8 mouse cellular contexts compared by ENCODE assay signal in genomic region chr5:30711147-30712001, GRCm38 (mm10). TPM values are rescaled to one million over a fixed set of nuclear protein-coding genes. Genes with fewer than 3 reads are reported as not detected.
A peak's percentile ranks its signal among the peaks of the same experiment; 100 is the strongest.
DNase-seq lines count a peak whose midpoint lies in the region; ATAC-seq and TF ChIP-seq lines count a peak whose summit lies in the region.

Gene Dpysl5 (plus strand): TSS chr5:30711564.

- no peak for TF ChIP-seq CTCF in E14TG2a.4 (conservative IDR thresholded peaks at IDR 0.05; ENCODE audit: low read length)

- peaks cover 77% of the 10 kb centered on the region for H3K27me3 ChIP-seq in E14TG2a.4 (ENCODE audit: insufficient read depth, low read length)
- H3K27me3 ChIP-seq in forebrain, embryonic 12.5 days: peaks cover 13% of the 10 kb centered on the region
- peaks cover 81% of the 10 kb centered on the region for H3K27me3 ChIP-seq in heart, embryonic 15.5 days
- peaks cover 98% of the 10 kb centered on the region for H3K27me3 ChIP-seq in liver, embryonic 12.5 days (replicated peaks)
- peaks cover 50% of the 10 kb centered on the region for H3K27me3 ChIP-seq in stomach, embryonic 15.5 days (replicated peaks)

- peaks cover 40% of the 10 kb centered on the region for H3K4me1 ChIP-seq in E14TG2a.4 (replicated peaks; ENCODE audit: low read depth, low read length)
- peaks cover 40% of the 10 kb centered on the region for H3K4me1 ChIP-seq in forebrain, embryonic 12.5 days
- peaks cover 30% of the 10 kb centered on the region for H3K4me1 ChIP-seq in heart, embryonic 15.5 days (replicated peaks)
- H3K4me1 ChIP-seq in liver, embryonic 12.5 days: peaks cover 30% of the 10 kb centered on the region
- peaks cover 23% of the 10 kb centered on the region for H3K4me1 ChIP-seq in stomach, embryonic 15.5 days

- H3K9me3 ChIP-seq in E14TG2a.4 (ENCODE audit: low read length): no peaks in the 10 kb centered on the region
- H3K9me3 ChIP-seq in forebrain, embryonic 12.5 days: no peaks in the 10 kb centered on the region
- H3K9me3 ChIP-seq in heart, embryonic 15.5 days (replicated peaks): no peaks in the 10 kb centered on the region
- no peaks in the 10 kb centered on the region for H3K9me3 ChIP-seq in liver, embryonic 12.5 days (replicated peaks)
- no peaks in the 10 kb centered on the region for H3K9me3 ChIP-seq in stomach, embryonic 15.5 days

- no peaks in the 10 kb centered on the region for H3K36me3 ChIP-seq in E14TG2a.4 (ENCODE audit: insufficient read depth, low read length)
- H3K36me3 ChIP-seq in forebrain, embryonic 12.5 days (replicated peaks): no peaks in the 10 kb centered on the region
- no peaks in the 10 kb centered on the region for H3K36me3 ChIP-seq in heart, embryonic 15.5 days
- H3K36me3 ChIP-seq in liver, embryonic 12.5 days: no peaks in the 10 kb centered on the region
- no peaks in the 10 kb centered on the region for H3K36me3 ChIP-seq in stomach, embryonic 15.5 days

- peak within 1 kb of the TSS; percentile 85 for H3K27ac ChIP-seq in forebrain, embryonic 12.5 days
- H3K27ac ChIP-seq in heart, embryonic 15.5 days: no peak within 1 kb of the TSS
- H3K27ac ChIP-seq in liver, embryonic 12.5 days: no peak within 1 kb of the TSS
- H3K27ac ChIP-seq in stomach, embryonic 15.5 days: no peak within 1 kb of the TSS

- DNase-seq in kidney, postnatal 14 days: peak; percentile 90
- peak; percentile 66 for DNase-seq in naive thymus-derived CD4-positive, alpha-beta T cell, adult 2 months (ENCODE audit: low read depth)

- under 1% methylated on average over 64 of the region's 71 CpGs for whole genome bisulfite sequencing in forebrain, embryonic 12.5 days
- WGBS in heart, embryonic 15.5 days: 1% methylated on average over 64 of the region's 71 CpGs
- WGBS in liver, embryonic 12.5 days (ENCODE audit: insufficient replicate concordance): 2% methylated on average over 64 of the region's 71 CpGs
- WGBS in stomach, embryonic 15.5 days: under 1% methylated on average over 70 of the region's 71 CpGs

- H3K4me2 ChIP-seq in forebrain, embryonic 12.5 days: peak within 1 kb of the TSS; percentile 91
- peak within 1 kb of the TSS; percentile 94 for H3K4me2 ChIP-seq in heart, embryonic 15.5 days
- H3K4me2 ChIP-seq in liver, embryonic 12.5 days: peak within 1 kb of the TSS; percentile 75
- H3K4me2 ChIP-seq in stomach, embryonic 15.5 days: peak within 1 kb of the TSS; percentile 98

- H3K9ac ChIP-seq in forebrain, embryonic 12.5 days: peak within 1 kb of the TSS; percentile 80
- peak within 1 kb of the TSS; percentile 46 for H3K9ac ChIP-seq in heart, embryonic 15.5 days
- H3K9ac ChIP-seq in liver, embryonic 12.5 days: peak within 1 kb of the TSS; percentile 35; the same call in 1 of the 2 replicates
- H3K9ac ChIP-seq in stomach, embryonic 15.5 days: no peak within 1 kb of the TSS

- H3K4me3 ChIP-seq in E14TG2a.4 (replicated peaks; ENCODE audit: low read length): peak within 1 kb of the TSS; percentile 81
- peak within 1 kb of the TSS; percentile 72 for H3K4me3 ChIP-seq in forebrain, embryonic 12.5 days (replicated peaks)
- H3K4me3 ChIP-seq in heart, embryonic 15.5 days: peak within 1 kb of the TSS; percentile 56
- H3K4me3 ChIP-seq in liver, embryonic 12.5 days: peak within 1 kb of the TSS; percentile 51
- H3K4me3 ChIP-seq in stomach, embryonic 15.5 days (replicated peaks): peak within 1 kb of the TSS; percentile 56

- peak; percentile 92 for ATAC-seq in cerebellum, adult (ENCODE audit: insufficient number of reproducible peaks, low FRiP score, low TSS enrichment)
- ATAC-seq in forebrain, embryonic 12.5 days (ENCODE audit: low FRiP score): peak; percentile 93
- ATAC-seq in heart, embryonic 15.5 days (replicated peaks; ENCODE audit: insufficient number of reproducible peaks, insufficient read depth, low FRiP score, low read depth): peak; percentile 79
- ATAC-seq in liver, embryonic 12.5 days: peak; percentile 78
- peak; percentile 91 for ATAC-seq in stomach, embryonic 15.5 days (ENCODE audit: insufficient read depth, low FRiP score, low read depth)

RNA-seq across cellular contexts. Expression of gene Dpysl5, which starts in this region (rescaled TPM):
- polyA plus RNA-seq in forebrain, embryonic 12.5 days (2016; fragmentation: Nextera tagmentation; extraction: Ambion mirVana): 109 and 134 TPM in 2 replicates
- 2.2 and 4.7 TPM in 2 replicates for polyA plus RNA-seq in heart, embryonic 15.5 days (2015; fragmentation: Nextera tagmentation; extraction: Ambion mirVana)
- polyA plus RNA-seq in liver, embryonic 12.5 days (2016; fragmentation: Nextera tagmentation; extraction: Ambion mirVana): 0.20 and 0.36 TPM in 2 replicates
- 6.7 and 7.4 TPM in 2 replicates for polyA plus RNA-seq in stomach, embryonic 15.5 days (2015; fragmentation: Nextera tagmentation; extraction: Ambion mirVana)

Comparison
In these comparisons a context has a peak if more than half of its experiments do, and no peak if none do; other contexts are left out.
1. RNA of gene Dpysl5 (polyA plus RNA-seq): 109 to 134 TPM in forebrain, embryonic 12.5 days; 6.7 to 7.4 TPM in stomach, embryonic 15.5 days, 2.2 to 4.7 TPM in heart, embryonic 15.5 days and 0.20 to 0.36 TPM in liver, embryonic 12.5 days; every median in the first group is over 10 times any median in the second.
2. Peak in ATAC-seq, H3K4me3 ChIP-seq, H3K9ac ChIP-seq and H3K4me2 ChIP-seq in liver, embryonic 12.5 days; RNA of the gene not detected or under 1 TPM.
3. Peak in every context shown above with its lines, with median percentiles within 50 percentile points of each other: H3K4me3 ChIP-seq, ATAC-seq and H3K4me2 ChIP-seq.